Mouse (Mus musculus): ENCODE measurements around the gene Rftn1. TPM values are rescaled to one million over a fixed set of nuclear protein-coding genes. Genes with fewer than 3 reads are reported as not detected.

Rftn1 gene
- polyA plus RNA-seq (2014; fragmentation: Nextera tagmentation; extraction: Ambion mirVana): 14.8 and 21.1 TPM in 2 replicates

- Histone ChIP-seq H3K36me3 (ENCODE audit: control insufficient read depth, insufficient read depth, low read length) (no peaks in the 10 kb centered on the region), H3K4me3 (ENCODE audit: low read depth, low read length) (peak within 1 kb of the TSS; percentile 61), H3K9ac (ENCODE audit: low read length) (peak within 1 kb of the TSS; percentile 70), H3K27me3 (replicated peaks; ENCODE audit: control insufficient read depth, insufficient read depth, low read length) (peaks cover 15% of the 10 kb centered on the region), H3K9me3 (replicated peaks; ENCODE audit: control insufficient read depth, low read length) (no peaks in the 10 kb centered on the region), H3K4me1 (ENCODE audit: control insufficient read depth, insufficient read depth, low read length) (peaks cover 3% of the 10 kb centered on the region; the same call in 1 of the 2 replicates), H3K27ac (ENCODE audit: low read depth, low read length) (0 out of 2 replicates have a peak within 1 kb of the TSS, but pooled peaks have one; percentile 33), H3K4me2 (ENCODE audit: low read length) (peak within 1 kb of the TSS; percentile 100)
- peak; percentile 38 for ATAC-seq
- WGBS: 2% methylated on average over 65 of the region's 79 CpGs
- DNase-seq (ENCODE audit: low spot score): no peak
Observed at GRCm38 (mm10) chr17:50190131-50191015, at the start of gene Rftn1. Rftn1 (minus strand) TSS chr17:50190674.

- no peaks in the 10 kb centered on the region for H3K27me3 ChIP-seq (replicated peaks; ENCODE audit: control insufficient read depth, insufficient read depth, low read length)
- peaks cover 12% of the 10 kb centered on the region; the same call in 1 of the 2 replicates for H3K4me1 ChIP-seq (ENCODE audit: control insufficient read depth, insufficient read depth, low read length)
- 70% methylated on average over 11 of the region's 11 CpGs for WGBS
- no peak overlapping the region for H3K4me3 ChIP-seq (ENCODE audit: low read depth, low read length)
- H3K36me3 ChIP-seq (ENCODE audit: control insufficient read depth, insufficient read depth, low read length): no peaks in the 10 kb centered on the region
- DNase-seq (ENCODE audit: low spot score) (no peak), ATAC-seq (no peak)
- H3K27ac ChIP-seq (ENCODE audit: low read depth, low read length): no peak overlapping the region; the same call in 1 of the 2 replicates
- no peak overlapping the region for H3K4me2 ChIP-seq (ENCODE audit: low read length)
- H3K9ac ChIP-seq (ENCODE audit: low read length): peak overlapping the region; percentile 4; the same call in 1 of the 2 replicates
- H3K9me3 ChIP-seq (replicated peaks; ENCODE audit: control insufficient read depth, low read length): no peaks in the 10 kb centered on the region
Observed at GRCm38 (mm10) chr17:50237818-50238610, 47.5 kb upstream of the Rftn1 start.

GRCm38 (mm10) chr17:50237436-50237709 lies 46.9 kb upstream of the Rftn1 start:
- H3K4me1 ChIP-seq (ENCODE audit: control insufficient read depth, insufficient read depth, low read length): peaks cover 12% of the 10 kb centered on the region; the same call in 1 of the 2 replicates
- H3K4me2 ChIP-seq (ENCODE audit: low read length): peak overlapping the region; percentile 29; the same call in 1 of the 2 replicates
- H3K27me3 ChIP-seq (replicated peaks; ENCODE audit: control insufficient read depth, insufficient read depth, low read length): no peaks in the 10 kb centered on the region
- no peak overlapping the region for H3K9ac ChIP-seq (ENCODE audit: low read length)
- ATAC-seq (peak; percentile 90), DNase-seq (ENCODE audit: low spot score) (peak; percentile 93)
- no peaks in the 10 kb centered on the region for H3K36me3 ChIP-seq (ENCODE audit: control insufficient read depth, insufficient read depth, low read length)
- H3K4me3 ChIP-seq (ENCODE audit: low read depth, low read length): no peak overlapping the region
- H3K9me3 ChIP-seq (replicated peaks; ENCODE audit: control insufficient read depth, low read length): no peaks in the 10 kb centered on the region
- peak overlapping the region; percentile 88; the same call in 1 of the 2 replicates for H3K27ac ChIP-seq (ENCODE audit: low read depth, low read length)
- WGBS: 7% methylated on average over 8 of the region's 8 CpGs

- no peak for DNase-seq (ENCODE audit: low spot score)
- 8% methylated on average over 9 of the region's 9 CpGs for WGBS
- H3K4me2 ChIP-seq (ENCODE audit: low read length): peak overlapping the region; percentile 29
Observed at GRCm38 (mm10) chr17:50236702-50237435, 46.4 kb upstream of the Rftn1 start.

GRCm38 (mm10) chr17:50235943-50236701 lies 45.6 kb upstream of the Rftn1 start:
- ATAC-seq (peak; percentile 6; the same call in 1 of the 2 replicates), DNase-seq (ENCODE audit: low spot score) (peak; percentile 38)
- no peaks in the 10 kb centered on the region for H3K36me3 ChIP-seq (ENCODE audit: control insufficient read depth, insufficient read depth, low read length)
- H3K9me3 ChIP-seq (replicated peaks; ENCODE audit: control insufficient read depth, low read length): no peaks in the 10 kb centered on the region
- H3K27ac ChIP-seq (ENCODE audit: low read depth, low read length): peak overlapping the region; percentile 88
- WGBS: 39% methylated on average over 13 of the region's 13 CpGs
- H3K9ac ChIP-seq (ENCODE audit: low read length): no peak overlapping the region
- H3K4me3 ChIP-seq (ENCODE audit: low read depth, low read length): no peak overlapping the region
- peaks cover 12% of the 10 kb centered on the region; the same call in 1 of the 2 replicates for H3K4me1 ChIP-seq (ENCODE audit: control insufficient read depth, insufficient read depth, low read length)
- no peaks in the 10 kb centered on the region for H3K27me3 ChIP-seq (replicated peaks; ENCODE audit: control insufficient read depth, insufficient read depth, low read length)
- no peak overlapping the region for H3K4me2 ChIP-seq (ENCODE audit: low read length)

More at GRCm38 (mm10) chr17:50236702-50237435, 46.4 kb upstream of the Rftn1 start:
- H3K9ac ChIP-seq (ENCODE audit: low read length): peak overlapping the region; percentile 48; the same call in 1 of the 2 replicates
- H3K4me3 ChIP-seq (ENCODE audit: low read depth, low read length): no peak overlapping the region
- peaks cover 12% of the 10 kb centered on the region; the same call in 1 of the 2 replicates for H3K4me1 ChIP-seq (ENCODE audit: control insufficient read depth, insufficient read depth, low read length)
- H3K27ac ChIP-seq (ENCODE audit: low read depth, low read length): peak overlapping the region; percentile 88
- no peaks in the 10 kb centered on the region for H3K36me3 ChIP-seq (ENCODE audit: control insufficient read depth, insufficient read depth, low read length)
- peak; percentile 90 for ATAC-seq
- no peaks in the 10 kb centered on the region for H3K9me3 ChIP-seq (replicated peaks; ENCODE audit: control insufficient read depth, low read length)
- no peaks in the 10 kb centered on the region for H3K27me3 ChIP-seq (replicated peaks; ENCODE audit: control insufficient read depth, insufficient read depth, low read length)

GRCm38 (mm10) chr17:50233956-50234355 lies 43.5 kb upstream of the Rftn1 start:
- 96% methylated on average over 5 of the region's 5 CpGs for WGBS
- Histone ChIP-seq H3K27me3 (replicated peaks; ENCODE audit: control insufficient read depth, insufficient read depth, low read length) (no peaks in the 10 kb centered on the region), H3K27ac (ENCODE audit: low read depth, low read length) (no peak overlapping the region), H3K4me1 (ENCODE audit: control insufficient read depth, insufficient read depth, low read length) (peaks cover 12% of the 10 kb centered on the region; the same call in 1 of the 2 replicates), H3K4me2 (ENCODE audit: low read length) (no peak overlapping the region), H3K9ac (ENCODE audit: low read length) (no peak overlapping the region), H3K9me3 (replicated peaks; ENCODE audit: control insufficient read depth, low read length) (no peaks in the 10 kb centered on the region), H3K4me3 (ENCODE audit: low read depth, low read length) (no peak overlapping the region), H3K36me3 (ENCODE audit: control insufficient read depth, insufficient read depth, low read length) (no peaks in the 10 kb centered on the region)
- ATAC-seq (no peak), DNase-seq (ENCODE audit: low spot score) (no peak)

DNA sequence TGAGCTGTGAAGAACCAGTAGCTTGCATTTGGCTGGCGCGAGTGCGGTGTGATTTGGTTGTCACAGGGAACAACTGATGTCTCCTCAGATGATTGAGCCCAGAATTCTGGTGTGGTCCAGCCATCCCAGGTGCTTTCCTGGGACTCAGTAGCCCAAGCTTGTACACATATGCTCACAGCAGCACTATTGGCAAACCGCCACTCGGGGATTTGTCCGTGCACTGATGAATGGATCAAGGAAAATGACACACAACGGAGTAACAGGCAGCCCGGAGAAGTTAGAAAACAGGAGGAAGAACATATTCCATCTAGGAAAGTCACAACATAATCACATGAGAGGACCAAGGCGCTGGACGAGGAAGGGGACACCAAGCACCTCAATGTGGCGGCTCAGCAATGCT lies 42.3 kb upstream of the Rftn1 start:
- 80% methylated on average over 11 of the region's 11 CpGs for WGBS
- Histone ChIP-seq H3K9me3 (replicated peaks; ENCODE audit: control insufficient read depth, low read length) (no peaks in the 10 kb centered on the region), H3K9ac (ENCODE audit: low read length) (no peak overlapping the region), H3K27ac (ENCODE audit: low read depth, low read length) (no peak overlapping the region), H3K36me3 (ENCODE audit: control insufficient read depth, insufficient read depth, low read length) (no peaks in the 10 kb centered on the region), H3K4me2 (ENCODE audit: low read length) (no peak overlapping the region), H3K27me3 (replicated peaks; ENCODE audit: control insufficient read depth, insufficient read depth, low read length) (no peaks in the 10 kb centered on the region), H3K4me1 (ENCODE audit: control insufficient read depth, insufficient read depth, low read length) (peaks cover 11% of the 10 kb centered on the region; the same call in 1 of the 2 replicates), H3K4me3 (ENCODE audit: low read depth, low read length) (no peak overlapping the region)
- peak; percentile 32 for DNase-seq (ENCODE audit: low spot score)
- no peak for ATAC-seq

- ATAC-seq (no peak), DNase-seq (ENCODE audit: low spot score) (no peak)
- H3K4me3 ChIP-seq (ENCODE audit: low read depth, low read length): no peak overlapping the region
- H3K36me3 ChIP-seq (ENCODE audit: control insufficient read depth, insufficient read depth, low read length): no peaks in the 10 kb centered on the region
- 91% methylated on average over 8 of the region's 8 CpGs for WGBS
- H3K4me1 ChIP-seq (ENCODE audit: control insufficient read depth, insufficient read depth, low read length): no peaks in the 10 kb centered on the region
- H3K4me2 ChIP-seq (ENCODE audit: low read length): no peak overlapping the region
- no peaks in the 10 kb centered on the region for H3K27me3 ChIP-seq (replicated peaks; ENCODE audit: control insufficient read depth, insufficient read depth, low read length)
- no peaks in the 10 kb centered on the region for H3K9me3 ChIP-seq (replicated peaks; ENCODE audit: control insufficient read depth, low read length)
- no peak overlapping the region for H3K27ac ChIP-seq (ENCODE audit: low read depth, low read length)
- H3K9ac ChIP-seq (ENCODE audit: low read length): no peak overlapping the region
Observed at GRCm38 (mm10) chr17:50231206-50231605, 40.7 kb upstream of the Rftn1 start.

Measured in forebrain, embryonic 14.5 days (tissue).